Mouse (Mus musculus) kidney, adult 2 months (tissue): ENCODE measurements around the gene Bcl11b. TPM values are rescaled to one million over a fixed set of nuclear protein-coding genes. Genes with fewer than 3 reads are reported as not detected.

Experiments used
- DNase-seq: peaks from one replicate; pipeline ENCODE4 v3.0.0; 2021
- H3K27ac ChIP-seq: fragments of 200-500 bp; 2 replicates; pipeline ENCODE4 v1.5.1; 2012; ENCODE audit warnings: low read depth, low read length, control low read depth, inconsistent platforms; ENCODE audit not compliant: insufficient read depth
- H3K27me3 ChIP-seq: fragments of 200-500 bp; replicated peaks from 2 replicates; pipeline ENCODE4 v1.6.1; 2012; ENCODE audit warnings: mild to moderate bottlenecking, moderate library complexity, low read length, inconsistent platforms; ENCODE audit not compliant: control insufficient read depth, insufficient read depth
- H3K36me3 ChIP-seq: fragments of 200-500 bp; 2 replicates; pipeline ENCODE4 v1.6.1; 2012; ENCODE audit warnings: mild to moderate bottlenecking, moderate library complexity, low read length, inconsistent platforms; ENCODE audit not compliant: control insufficient read depth, insufficient read depth
- H3K4me1 ChIP-seq: fragments of 200-500 bp; 2 replicates; pipeline ENCODE4 v1.6.1; 2011; ENCODE audit warnings: low read length; ENCODE audit not compliant: control insufficient read depth, insufficient read depth
- H3K4me3 ChIP-seq: fragments of 200-500 bp; 2 replicates; pipeline ENCODE4 v1.5.1; 2011; ENCODE audit warnings: mild to moderate bottlenecking, low read depth, low read length, control low read depth; ENCODE audit not compliant: insufficient read depth
- CTCF ChIP-seq: fragments of 200-500 bp; conservative IDR thresholded peaks from 2 replicates; pipeline ENCODE4 v1.5.1; 2011; ENCODE audit warnings: low read depth, mild to moderate bottlenecking, control low read depth, low read length, moderate library complexity, mixed read lengths; ENCODE audit not compliant: insufficient read depth, insufficient read length
- POLR2A ChIP-seq: fragments of 200-500 bp; IDR thresholded peaks from one replicate; pipeline ENCODE4 v1.6.1; 2011; ENCODE audit warnings: low read depth, low read length, control low read depth
- WGBS: fragments of 180-500 bp; shearing (Covaris S2); methylation state at CpG from one replicate; pipeline ENCODE4 v1.1.7; 2018; 5-methylcytosine and 5-hydroxymethylcytosine counted together
- polyA plus RNA-seq: library from polyadenylated mRNA; depleted of rRNA; stranded (reverse); fragments of >200 nt; gene quantifications from 2 replicates; pipeline ENCODE4 v1.2.3, GENCODE M21; 2012

Bcl11b gene
- polyA plus RNA-seq, 1 experiment: 4.9 TPM

DNA sequence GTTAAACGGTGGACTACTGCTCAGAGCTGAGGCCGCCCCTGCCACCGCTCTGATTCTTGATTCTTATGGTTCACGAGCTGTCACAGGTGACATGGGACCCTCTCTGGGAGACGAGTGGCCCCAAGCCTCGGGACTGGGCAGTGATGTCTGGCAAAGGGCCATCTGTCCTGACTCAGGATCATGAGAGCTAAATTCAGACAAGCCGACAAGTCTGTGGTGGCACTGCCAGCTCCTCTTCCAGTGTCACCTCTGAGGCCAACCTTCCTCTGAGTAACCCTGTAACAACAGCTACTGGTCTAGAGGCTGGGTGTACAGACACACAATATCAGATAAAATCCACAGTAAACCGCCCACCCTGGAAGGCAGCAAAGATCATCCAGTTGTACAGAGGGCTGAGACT, 20.2 kb downstream of the Bcl11b start:
- H3K4me3 ChIP-seq: no peak overlapping the region
- no peak for TF ChIP-seq POLR2A
- no peak for TF ChIP-seq CTCF
- no peak overlapping the region for H3K27ac ChIP-seq
- H3K4me1 ChIP-seq: peaks cover 3% of the 10 kb centered on the region; the same call in 1 of the 2 replicates
- 74% methylated on average over 8 of the region's 8 CpGs for WGBS
- no peaks in the 10 kb centered on the region for H3K27me3 ChIP-seq
- no peaks in the 10 kb centered on the region for H3K36me3 ChIP-seq
- no peak for DNase-seq

DNA sequence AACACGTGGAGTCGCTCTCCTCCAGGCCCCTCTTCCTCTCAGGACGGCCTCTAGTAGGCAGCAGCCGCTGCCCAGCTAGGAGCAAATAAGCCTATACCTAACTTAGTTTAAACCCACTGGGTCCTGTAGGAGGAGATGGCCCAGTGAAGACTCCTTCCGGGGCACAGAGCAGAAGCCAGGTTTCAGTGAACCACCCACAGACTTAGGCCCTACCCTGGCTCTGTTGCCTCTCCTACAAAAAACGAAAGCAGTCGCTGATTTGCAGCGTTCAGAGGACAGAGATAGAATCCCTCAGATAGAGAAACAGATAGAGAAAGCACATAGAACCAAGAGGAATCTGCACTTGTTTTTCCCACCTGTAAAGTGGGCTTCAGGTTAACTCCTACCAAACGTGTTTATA, 21.1 kb downstream of the Bcl11b start:
- 89% methylated on average over 9 of the region's 9 CpGs for WGBS
- no peak overlapping the region for H3K4me3 ChIP-seq
- TF ChIP-seq POLR2A: no peak
- TF ChIP-seq CTCF: no peak
- no peaks in the 10 kb centered on the region for H3K36me3 ChIP-seq
- DNase-seq: no peak
- no peak overlapping the region for H3K27ac ChIP-seq
- H3K27me3 ChIP-seq: no peaks in the 10 kb centered on the region
- peaks cover 3% of the 10 kb centered on the region; the same call in 1 of the 2 replicates for H3K4me1 ChIP-seq

GRCm38 (mm10) chr12:107981231-107981630, 22.2 kb downstream of the Bcl11b start:
- TF ChIP-seq POLR2A: no peak
- no peak for TF ChIP-seq CTCF
- H3K27me3 ChIP-seq: no peaks in the 10 kb centered on the region
- DNase-seq: no peak
- H3K36me3 ChIP-seq: no peaks in the 10 kb centered on the region
- H3K4me3 ChIP-seq: no peak overlapping the region
- H3K4me1 ChIP-seq: peaks cover 3% of the 10 kb centered on the region; the same call in 1 of the 2 replicates
- H3K27ac ChIP-seq: no peak overlapping the region
- 66% methylated on average over 6 of the region's 6 CpGs for WGBS

GRCm38 (mm10) chr12:107980261-107980961, 23.0 kb downstream of the Bcl11b start:
- DNase-seq: peak; percentile 88
- 2% methylated on average over 51 of the region's 51 CpGs for WGBS
- peaks cover 3% of the 10 kb centered on the region; the same call in 1 of the 2 replicates for H3K4me1 ChIP-seq
- H3K4me3 ChIP-seq: peak overlapping the region; percentile 41
- no peak for TF ChIP-seq CTCF
- TF ChIP-seq POLR2A: no peak
- H3K36me3 ChIP-seq: no peaks in the 10 kb centered on the region
- peak overlapping the region; percentile 79 for H3K27ac ChIP-seq
- no peaks in the 10 kb centered on the region for H3K27me3 ChIP-seq

- H3K27ac ChIP-seq: peak overlapping the region; percentile 79
- peaks cover 3% of the 10 kb centered on the region; the same call in 1 of the 2 replicates for H3K4me1 ChIP-seq
- TF ChIP-seq CTCF (no peak), POLR2A (no peak)
- no peaks in the 10 kb centered on the region for H3K36me3 ChIP-seq
- WGBS: 7% methylated on average over 28 of the region's 28 CpGs
- no peaks in the 10 kb centered on the region for H3K27me3 ChIP-seq
- DNase-seq: peak; percentile 94
- peak overlapping the region; percentile 41 for H3K4me3 ChIP-seq
Measured at GRCm38 (mm10) chr12:107979710-107980260, 23.6 kb downstream of the Bcl11b start.

DNA sequence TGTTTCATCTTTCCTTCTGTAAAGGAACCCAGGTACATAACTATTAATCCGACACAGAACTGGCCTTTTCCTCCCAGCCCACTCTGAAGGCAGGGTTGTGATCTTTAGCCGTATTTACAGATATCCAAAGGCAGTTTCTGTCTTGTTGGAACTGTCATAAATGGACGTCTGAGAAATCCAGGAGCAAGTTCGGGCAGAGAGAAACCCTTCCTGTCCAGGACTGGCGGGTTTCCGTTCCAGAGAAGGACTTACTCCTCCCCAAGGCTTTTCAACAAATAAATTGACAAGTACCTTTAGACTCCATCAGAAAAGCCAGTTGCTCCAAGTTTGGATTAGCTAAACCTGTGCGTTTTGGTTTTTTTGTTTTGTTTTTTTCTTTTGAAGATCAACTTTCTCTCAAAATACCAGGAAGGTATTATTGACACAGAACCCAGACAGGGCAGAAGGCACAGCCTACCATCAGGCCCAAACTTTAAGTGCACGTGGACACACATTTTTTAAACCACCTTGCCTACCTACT, 24.6 kb downstream of the Bcl11b start:
- Histone ChIP-seq H3K4me1 (peaks cover 3% of the 10 kb centered on the region; the same call in 1 of the 2 replicates), H3K27me3 (no peaks in the 10 kb centered on the region), H3K4me3 (no peak overlapping the region), H3K36me3 (no peaks in the 10 kb centered on the region), H3K27ac (no peak overlapping the region)
- 75% methylated on average over 8 of the region's 8 CpGs for WGBS
- no peak for DNase-seq
- TF ChIP-seq CTCF (no peak), POLR2A (no peak)

GRCm38 (mm10) chr12:107978063-107978462, 25.3 kb downstream of the Bcl11b start:
- TF ChIP-seq CTCF (no peak), POLR2A (no peak)
- WGBS: 52% methylated on average over 14 of the region's 14 CpGs
- Histone ChIP-seq H3K27ac (no peak overlapping the region), H3K36me3 (no peaks in the 10 kb centered on the region), H3K4me1 (peaks cover 3% of the 10 kb centered on the region; the same call in 1 of the 2 replicates), H3K4me3 (no peak overlapping the region), H3K27me3 (no peaks in the 10 kb centered on the region)
- DNase-seq: no peak
